Mouse (Mus musculus) spleen, postnatal 4 days (tissue): ENCODE results near the gene Carmil3.

ENCODE experiments used
- DNase-seq, 2 experiments: peaks; one replicate each; pipeline ENCODE4 v3.0.0; 2022; ENCODE audit warnings: low spot score in 2 of 2

The Carmil3 gene

GRCm38 (mm10) chr14:55540787-55541321 lies 50.4 kb downstream of the Carmil3 start:
- DNase-seq, result peak; percentile 84 to 92

GRCm38 (mm10) chr14:55542268-55542667 lies 51.8 kb downstream of the Carmil3 start:
- peak; percentile 75 to 82 for DNase-seq

- DNase-seq, result no peak
Measured at GRCm38 (mm10) chr14:55544334-55544733, 53.9 kb downstream of the Carmil3 start.

- DNase-seq, result no peak
Measured at GRCm38 (mm10) chr14:55550191-55550590, 59.7 kb downstream of the Carmil3 start.

GRCm38 (mm10) chr14:55551347-55551746 lies 60.9 kb downstream of the Carmil3 start:
- DNase-seq, result no peak

GRCm38 (mm10) chr14:55551794-55552193 lies 61.3 kb downstream of the Carmil3 start:
- no peak for DNase-seq

- DNase-seq, result no peak
Measured at GRCm38 (mm10) chr14:55554635-55555034, 64.2 kb downstream of the Carmil3 start.

GRCm38 (mm10) chr14:55555788-55556187 lies 65.3 kb downstream of the Carmil3 start:
- no peak for DNase-seq

GRCm38 (mm10) chr14:55557003-55557402 lies 66.6 kb downstream of the Carmil3 start:
- peak; percentile 84 to 92 for DNase-seq

- DNase-seq, result peak in 1 of 2 experiments; percentile 61
Measured at GRCm38 (mm10) chr14:55557587-55557986, 67.1 kb downstream of the Carmil3 start.
